Mouse (Mus musculus) frontal cortex, postnatal 36 days (tissue): Measurements from ENCODE around the gene Bik.

Experiments used
- DNase-seq, 2 experiments: peaks; one replicate each; pipeline ENCODE4 v3.0.0; 2022; ENCODE audit warnings: low spot score in 2 of 2

Bik gene

GRCm38 (mm10) chr15:83583419-83584156 lies 56.9 kb downstream of the Bik start:
- no peak for DNase-seq

DNA sequence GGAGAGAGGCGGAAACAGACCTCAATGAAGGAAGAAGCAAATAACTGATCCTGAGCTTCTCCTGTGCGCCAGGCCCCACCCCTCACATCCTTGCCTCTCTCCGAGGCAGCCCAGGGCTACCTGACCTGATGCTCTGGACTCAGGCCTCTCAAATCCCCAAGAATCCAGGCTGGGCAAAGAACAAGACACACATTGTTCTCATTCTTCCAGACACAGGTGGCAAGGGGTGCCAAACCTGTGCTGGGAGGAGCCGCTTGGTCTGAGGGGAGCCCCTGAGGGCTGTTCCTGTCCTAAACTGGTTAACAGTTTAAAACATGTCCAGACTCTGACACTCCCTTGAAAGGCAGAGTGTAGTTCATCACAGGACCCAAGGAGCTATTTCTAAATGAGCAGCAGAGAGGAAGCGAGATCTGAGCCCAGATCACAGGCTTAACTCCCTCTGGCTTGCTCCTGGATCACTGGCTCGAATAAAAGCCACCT lies 58.1 kb downstream of the Bik start:
- no peak for DNase-seq

- DNase-seq: no peak
Observed at GRCm38 (mm10) chr15:83590841-83591240, 64.2 kb downstream of the Bik start.

DNA sequence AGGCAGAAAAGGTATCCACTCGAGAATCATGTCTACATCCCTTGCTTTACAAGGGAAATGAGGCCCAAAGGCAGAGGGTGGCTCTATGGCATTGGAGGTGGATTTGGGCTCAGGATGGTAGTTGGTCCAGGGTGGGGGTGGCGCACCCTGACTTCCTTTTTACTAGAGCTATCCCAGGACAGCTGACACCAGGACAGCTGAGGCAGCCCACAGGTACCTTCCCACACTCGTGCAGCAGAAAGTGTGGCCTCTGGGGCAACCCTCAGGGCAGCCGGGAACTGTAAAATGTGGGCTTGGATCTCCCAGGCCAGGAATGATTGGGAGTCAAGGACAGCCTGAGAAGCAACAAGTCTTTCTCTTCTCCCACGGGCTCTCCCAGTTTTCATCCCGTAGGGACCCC lies 65.1 kb downstream of the Bik start:
- no peak for DNase-seq

- no peak for DNase-seq
Observed at GRCm38 (mm10) chr15:83592260-83593188, 65.9 kb downstream of the Bik start.

GRCm38 (mm10) chr15:83593189-83593585 lies 66.5 kb downstream of the Bik start:
- DNase-seq: no peak

GRCm38 (mm10) chr15:83593702-83594512 lies 67.2 kb downstream of the Bik start:
- no peak for DNase-seq
